Mouse (Mus musculus): ENCODE data around the gene Rsph1.

The Rsph1 gene

DNA sequence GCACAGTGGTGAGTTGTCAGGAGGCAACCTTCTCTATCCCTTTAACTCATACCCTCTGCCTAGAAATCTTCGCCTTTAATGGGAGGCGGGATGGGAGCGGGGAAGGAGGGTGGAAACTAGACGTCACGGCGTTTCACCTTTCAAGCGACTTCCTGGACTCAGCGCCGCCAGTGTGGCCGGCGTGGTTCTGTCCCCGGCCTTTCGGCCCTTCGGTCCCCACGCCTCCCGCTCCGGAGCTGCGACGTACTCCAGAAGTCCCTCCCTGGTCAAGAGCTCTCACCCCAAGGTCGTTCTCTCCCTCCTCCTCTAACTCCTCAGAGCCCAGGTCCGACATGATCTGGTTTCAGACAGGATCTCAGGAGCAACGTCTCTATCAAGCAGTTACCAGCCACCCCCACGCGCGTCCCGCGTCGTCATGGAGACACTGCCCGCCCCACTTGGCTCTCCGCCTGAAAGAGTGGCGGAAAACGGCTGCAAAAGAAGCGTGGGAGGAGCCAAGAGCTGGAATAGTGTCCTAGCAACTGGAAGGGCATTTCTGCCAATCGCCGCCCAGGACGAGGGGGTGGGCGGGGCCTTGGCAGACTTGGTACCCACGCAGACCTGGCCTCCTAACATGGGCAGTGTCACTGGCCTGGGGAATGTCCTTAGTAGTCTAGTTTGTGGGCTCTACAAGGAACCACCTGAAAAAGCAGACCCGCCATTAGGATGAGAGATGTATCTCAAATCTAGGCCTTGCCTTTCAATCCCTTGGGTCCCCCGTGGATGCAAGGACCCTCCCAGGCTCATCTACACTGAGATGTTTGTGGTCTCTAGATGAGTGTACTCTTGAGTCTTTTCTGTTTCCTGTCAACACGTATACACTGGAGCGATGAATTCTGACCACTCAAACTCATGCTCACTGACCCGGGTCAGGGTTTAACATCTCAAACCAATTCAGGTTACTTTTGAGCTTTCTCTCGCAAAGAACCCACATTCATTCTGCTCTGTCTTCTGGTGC is at the start of gene Rsph1:
Rsph1 (minus strand) TSS at position 462 of the 997 bp plus-strand sequence.
- DNase-seq: peak; percentile 98 to 99

- DNase-seq: no peak
These were observed 49.2 kb upstream of the Rsph1 start for GRCm38 (mm10) chr17:31326220-31326852.

GRCm38 (mm10) chr17:31325451-31326219 is 48.5 kb upstream of the Rsph1 start:
- DNase-seq: peak; percentile 67 to 81

GRCm38 (mm10) chr17:31324227-31324626 is 47.0 kb upstream of the Rsph1 start:
- DNase-seq: no peak

DNA sequence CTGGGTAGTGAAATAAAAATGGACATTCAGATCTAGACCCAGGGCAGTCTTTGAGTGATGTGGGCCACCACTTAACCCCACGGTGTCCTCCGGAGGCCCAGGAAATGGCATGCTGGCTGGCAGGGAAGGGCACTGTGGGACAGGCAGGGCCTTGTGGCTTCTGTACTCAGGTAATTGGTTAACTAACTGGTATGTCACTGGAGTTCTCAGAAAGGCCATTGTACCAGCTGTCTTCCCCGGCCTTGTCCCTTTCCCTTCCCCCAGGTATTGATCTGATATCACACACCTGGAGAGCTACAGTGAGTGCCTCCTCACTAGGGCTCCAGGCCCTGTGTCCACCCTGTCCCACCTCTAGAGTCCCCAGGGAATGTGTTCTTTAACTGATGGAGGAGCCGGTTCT is 46.2 kb upstream of the Rsph1 start:
- no peak for DNase-seq

DNA sequence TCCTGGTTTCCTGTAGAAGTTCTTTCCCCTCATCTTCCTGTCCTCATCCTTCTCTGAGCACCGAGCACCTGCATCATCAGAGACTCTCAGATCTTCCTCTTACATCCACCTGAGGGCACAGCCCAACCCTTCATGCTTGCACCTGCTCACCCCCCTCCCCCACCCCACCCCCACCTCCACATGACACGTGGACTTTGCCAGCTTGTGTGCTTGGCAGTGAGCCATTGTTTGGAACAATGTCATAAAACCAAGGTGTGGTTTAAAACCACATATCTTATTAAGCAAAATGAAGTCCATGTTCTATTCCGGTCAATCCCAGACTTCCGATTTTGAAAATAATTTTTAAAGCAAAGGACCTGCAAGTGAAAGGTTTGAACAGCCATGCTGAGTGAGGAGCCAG is 45.3 kb upstream of the Rsph1 start:
- DNase-seq: peak in 1 of 2 experiments; percentile 68

GRCm38 (mm10) chr17:31321425-31321824 is 44.2 kb upstream of the Rsph1 start:
- DNase-seq: no peak

DNA sequence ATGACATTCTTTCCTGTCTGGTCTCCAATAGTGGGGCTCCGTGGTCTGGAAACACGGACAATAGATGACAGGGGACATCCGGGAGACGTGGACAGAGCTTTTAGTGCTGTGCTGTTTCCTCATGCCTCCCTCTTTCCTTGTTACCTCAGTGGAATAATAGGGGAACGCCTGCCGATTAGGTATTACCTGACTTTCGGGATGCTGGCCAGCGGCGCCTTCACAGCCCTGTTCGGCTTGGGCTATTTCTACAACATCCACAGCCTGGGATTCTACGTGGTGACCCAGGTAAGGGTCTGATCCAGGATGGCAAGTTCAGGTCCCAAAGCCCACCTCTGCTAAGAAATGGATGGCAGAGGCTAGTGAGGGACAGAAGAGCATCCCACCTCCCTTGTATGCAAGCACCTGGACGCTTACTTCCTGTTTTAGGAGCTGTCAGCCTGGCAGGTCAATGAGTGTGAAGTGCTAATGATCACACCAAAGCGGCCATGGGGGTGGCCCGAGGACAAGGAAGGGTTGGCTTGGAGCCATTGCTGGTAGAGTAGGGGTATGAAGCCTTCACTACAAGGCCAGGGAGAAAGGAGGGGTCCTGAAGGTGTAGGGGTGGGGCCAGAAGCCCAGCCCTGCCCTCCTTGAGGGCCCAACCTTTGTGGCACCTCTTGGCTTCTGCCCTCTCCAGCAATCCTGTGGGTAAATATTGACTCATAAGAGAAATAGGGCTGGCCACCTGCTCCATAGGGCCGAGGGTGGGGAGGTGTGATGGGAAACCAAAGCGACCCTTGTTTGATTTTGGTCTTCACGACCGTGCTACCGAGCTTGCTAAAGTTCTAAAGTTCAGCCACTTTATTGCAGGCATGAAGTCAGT is 42.0 kb upstream of the Rsph1 start:
- peak; percentile 55 to 75 for DNase-seq

- DNase-seq: no peak
These were observed 40.5 kb upstream of the Rsph1 start for GRCm38 (mm10) chr17:31317521-31318272.

- no peak for DNase-seq
These were observed 39.8 kb upstream of the Rsph1 start for GRCm38 (mm10) chr17:31316998-31317397.

GRCm38 (mm10) chr17:31315993-31316392 is 38.8 kb upstream of the Rsph1 start:
- no peak for DNase-seq

GRCm38 (mm10) chr17:31315046-31315792 is 38.0 kb upstream of the Rsph1 start:
- no peak for DNase-seq

DNA sequence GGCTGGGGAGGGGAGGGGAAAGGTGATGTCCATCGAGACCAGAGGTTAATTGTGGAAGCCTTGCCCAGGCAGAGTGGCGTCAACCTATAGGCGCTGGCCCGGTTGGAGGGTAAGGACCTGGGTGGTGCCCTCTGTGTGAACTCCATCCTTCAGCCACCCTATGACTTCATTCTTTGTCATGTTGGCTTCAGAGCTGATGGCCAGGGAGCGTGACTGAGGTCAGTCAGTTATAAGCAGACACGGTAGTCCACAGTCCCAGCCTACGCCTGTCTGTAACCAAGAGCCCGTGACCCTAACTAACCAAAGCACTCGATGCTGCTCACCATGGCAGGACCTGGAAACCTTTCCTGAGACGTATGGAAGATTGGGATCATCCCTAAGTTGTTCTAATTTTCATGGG is 35.5 kb upstream of the Rsph1 start:
- no peak for DNase-seq

DNA sequence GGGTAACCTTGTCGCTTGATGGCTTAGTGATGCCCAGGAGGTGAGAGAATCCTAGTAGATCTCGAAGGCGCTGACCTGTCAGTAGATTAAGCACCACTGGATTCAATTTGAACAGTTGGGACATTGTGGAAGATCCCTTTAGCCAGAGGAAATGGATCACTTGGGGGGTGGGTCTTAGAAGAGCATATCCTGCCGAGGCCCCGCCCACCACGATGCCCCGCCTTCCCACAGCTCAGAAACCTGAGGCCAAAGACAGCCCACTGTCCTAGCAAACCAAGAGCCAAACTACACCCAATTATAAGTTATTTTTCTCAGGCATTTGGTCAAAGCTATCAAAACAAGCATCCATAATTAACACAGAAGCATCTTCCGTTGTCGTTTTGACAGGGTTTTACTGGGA is 33.9 kb upstream of the Rsph1 start:
- DNase-seq: no peak

DNA sequence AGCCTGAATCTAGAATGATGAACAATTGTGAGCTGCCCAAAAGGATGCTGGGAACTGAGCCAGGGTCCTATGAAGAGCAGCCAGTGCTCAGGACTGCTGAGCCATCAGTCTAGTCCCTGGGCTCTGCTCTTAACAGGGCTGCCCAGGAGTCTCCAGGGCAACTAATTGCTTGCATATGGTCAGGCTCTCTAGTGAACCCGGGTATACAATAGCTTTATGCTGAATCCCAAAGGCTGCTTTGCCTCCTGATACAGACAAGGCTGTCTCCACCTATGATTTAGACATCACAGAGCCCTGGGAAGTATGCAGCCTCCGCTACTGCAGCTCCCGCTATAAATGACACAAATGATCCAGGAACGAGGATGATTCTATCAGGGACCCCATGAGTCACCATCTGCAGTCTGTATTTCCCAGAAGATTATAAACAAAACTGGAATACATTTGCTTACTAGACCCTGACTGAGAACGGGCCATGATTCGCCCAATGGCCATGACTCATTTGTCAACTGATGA is 32.2 kb upstream of the Rsph1 start:
- no peak for DNase-seq

- DNase-seq: peak in 1 of 2 experiments; percentile 63
These were observed 31.2 kb upstream of the Rsph1 start for GRCm38 (mm10) chr17:31308291-31308816.

DNA sequence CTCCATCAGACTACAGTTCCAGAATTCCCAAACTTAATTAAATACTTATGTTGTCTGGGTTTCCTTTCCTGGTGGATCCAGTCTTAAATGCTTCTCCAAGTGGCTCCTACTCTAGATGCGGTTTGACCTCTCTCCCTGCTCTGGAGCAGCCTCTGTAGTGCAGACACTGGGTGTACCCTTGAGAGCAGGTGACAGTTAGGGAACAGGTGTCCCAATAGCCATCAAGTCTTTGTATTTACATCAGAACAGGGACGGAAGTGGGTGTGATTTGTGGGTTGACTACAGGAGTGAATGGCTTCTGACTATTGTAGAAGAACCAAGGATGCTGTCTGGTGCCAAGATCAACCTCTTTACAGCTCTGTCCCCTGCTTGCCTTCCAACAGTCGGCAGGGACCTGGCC is 30.6 kb upstream of the Rsph1 start:
- DNase-seq: peak; percentile 52 to 79

- DNase-seq: peak in 1 of 2 experiments; percentile 89
These were observed 28.6 kb upstream of the Rsph1 start for GRCm38 (mm10) chr17:31305776-31306120.

DNA sequence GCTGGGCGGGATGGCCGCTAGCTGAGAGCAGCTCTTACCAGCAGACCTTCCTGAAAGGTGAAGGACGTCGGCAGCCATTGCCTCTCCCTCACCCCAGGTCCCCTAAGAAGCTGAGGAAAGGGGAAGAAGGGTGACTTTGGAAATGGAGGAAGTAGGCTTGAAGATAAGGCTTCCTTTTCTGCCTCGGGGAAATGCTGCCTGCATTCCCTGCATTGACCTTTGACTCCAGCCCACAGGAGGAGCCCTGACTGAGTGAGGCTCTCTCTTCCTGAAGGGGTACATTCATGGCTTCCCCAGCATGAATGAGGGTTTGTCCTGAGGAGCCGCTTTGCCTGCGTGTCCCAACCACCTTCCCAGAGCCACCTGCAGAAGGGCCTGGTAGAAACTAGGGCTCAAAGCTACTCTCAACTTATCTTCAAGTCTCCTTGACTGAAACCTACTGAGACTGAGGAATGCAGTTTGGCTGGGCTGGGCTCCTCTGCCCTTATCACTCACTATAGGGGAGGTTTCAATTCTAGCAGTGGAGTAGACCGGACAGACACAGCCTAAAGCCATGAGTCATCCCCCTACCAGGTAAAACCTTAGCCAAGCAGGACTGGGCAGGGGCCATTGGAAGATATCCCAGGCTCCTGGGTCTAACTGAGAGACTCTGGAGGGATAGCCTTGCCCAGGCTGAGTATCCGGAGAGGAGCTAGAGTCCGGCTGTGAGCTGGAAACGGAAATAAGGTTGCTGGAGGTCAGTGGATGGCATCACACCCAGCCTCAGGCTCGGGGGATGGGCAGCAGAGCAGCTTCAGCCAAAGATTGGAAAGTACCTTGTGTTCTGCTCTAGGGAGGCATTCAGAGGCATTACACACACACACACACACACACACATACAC is 28.0 kb upstream of the Rsph1 start:
- peak; percentile 83 to 88 for DNase-seq

Data from lung, adult 18-20 months (tissue).